Mouse (Mus musculus): ENCODE measurements around the gene Ripk3.

The Ripk3 gene

GRCm38 (mm10) chr14:55822435-55822990 lies 33.8 kb upstream of the Ripk3 start:
- ChIA-PET CTCF (interaction anchor here (0.5 to 6.8 kb wide), 19 partner anchors 12 to 930 kb away, joined by 3 to 55 read pairs (median 4); partner anchors contain the start of gene Nynrin (in 1 of the 4)), POLR2A (interaction anchor here in 3 of 4 experiments (0.7 to 19.1 kb wide), 19 partner anchors 7 to 308 kb away, joined by 3 to 686 read pairs (median 8); partner anchors contain the start of genes Nynrin (in 2 of the 3), A730061H03Rik (in 1 of the 3), Dcaf11 (in 1 of the 3) and Ripk3 (in 1 of the 3))

GRCm38 (mm10) chr14:55820576-55820975 lies 31.9 kb upstream of the Ripk3 start:
- CTCF ChIA-PET: interaction anchor here (0.5 to 6.8 kb wide), 22 partner anchors 9 to 764 kb away, joined by 3 to 55 read pairs (median 4); partner anchors contain the start of genes A730061H03Rik (in 1 of the 4) and Ripk3 (in 1 of the 4)
- POLR2A ChIA-PET: interaction anchor here in 3 of 4 experiments (0.6 to 19.1 kb wide), 35 partner anchors 9 to 342 kb away, joined by 3 to 686 read pairs (median 4); partner anchors contain the start of genes Nynrin (in 2 of the 3), Sdr39u1 (in 2 of the 3), Tm9sf1 (in 2 of the 3) and A730061H03Rik (in 1 of the 3)

GRCm38 (mm10) chr14:55819845-55820405 lies 31.3 kb upstream of the Ripk3 start:
- POLR2A ChIA-PET: interaction anchor here (0.6 to 19.1 kb wide), 40 partner anchors 10 to 678 kb away, joined by 3 to 686 read pairs (median 4); partner anchors contain the start of genes Nynrin (in 2 of the 4), Ripk3 (in 2 of the 4), Sdr39u1 (in 2 of the 4) and Tm9sf1 (in 2 of the 4)
- CTCF ChIA-PET: interaction anchor here (0.5 to 1.9 kb wide), 23 partner anchors 10 to 763 kb away, joined by 3 to 18 read pairs (median 4); partner anchors contain the start of genes A730061H03Rik (in 1 of the 4) and Ripk3 (in 1 of the 4)

- ChIA-PET POLR2A (interaction anchor here (0.6 to 19.1 kb wide), 52 partner anchors 8 to 730 kb away, joined by 3 to 686 read pairs (median 4); partner anchors contain the start of genes Gmpr2 (in 2 of the 4), Khnyn (in 2 of the 4), Nedd8 (in 2 of the 4) and Nfatc4 (in 2 of the 4)), CTCF (interaction anchor here in 3 of 4 experiments (0.6 to 1.5 kb wide), 7 partner anchors 21 to 106 kb away, joined by 3 read pairs; no protein-coding TSS in a partner anchor)
These were observed 26.7 kb upstream of the Ripk3 start for GRCm38 (mm10) chr14:55815310-55815751.

- ChIA-PET CTCF (interaction anchor here in 3 of 4 experiments (0.6 to 1.5 kb wide), 4 partner anchors 34 to 104 kb away, joined by 3 read pairs; no protein-coding TSS in a partner anchor), POLR2A (interaction anchor here in 3 of 4 experiments (0.8 to 19.1 kb wide), 41 partner anchors 9 to 729 kb away, joined by 3 to 686 read pairs (median 4); partner anchors contain the start of genes Gmpr2 (in 2 of the 3), Khnyn (in 2 of the 3), Nedd8 (in 2 of the 3) and Nfatc4 (in 2 of the 3))
These were observed 26.2 kb upstream of the Ripk3 start for GRCm38 (mm10) chr14:55814885-55815284.

GRCm38 (mm10) chr14:55795380-55796163 lies 6.9 kb upstream of the Ripk3 start:
- ChIA-PET POLR2A (interaction anchor here in 2 of 4 experiments (0.9 to 1.4 kb wide), 3 partner anchors 20 to 35 kb away, joined by 4 to 5 read pairs (median 5); no protein-coding TSS in a partner anchor), CTCF (interaction anchor here in 1 of 4 experiments (0.9 to 1.0 kb wide), 2 partner anchors 14 to 25 kb away, joined by 3 to 4 read pairs; no protein-coding TSS in a partner anchor)

GRCm38 (mm10) chr14:55793946-55794345 lies 5.3 kb upstream of the Ripk3 start:
- POLR2A ChIA-PET: interaction anchor here in 1 of 4 experiments (1.4 kb wide), 1 partner anchor 112 kb away, joined by 3 read pairs; no protein-coding TSS in a partner anchor
- CTCF ChIA-PET: no interaction called here

GRCm38 (mm10) chr14:55793461-55793860 lies 4.8 kb upstream of the Ripk3 start:
- ChIA-PET POLR2A (interaction anchor here in 1 of 4 experiments (1.4 kb wide), 1 partner anchor 113 kb away, joined by 3 read pairs; no protein-coding TSS in a partner anchor), CTCF (no interaction called here)

GRCm38 (mm10) chr14:55787731-55788130 lies 934 bp downstream of the Ripk3 start:
- ChIA-PET CTCF (interaction anchor here in 3 of 4 experiments (0.9 to 2.1 kb wide), 17 partner anchors 9 to 763 kb away, joined by 3 to 10 read pairs (median 4); partner anchors contain the start of genes Gmpr2 (in 1 of the 3) and Nedd8 (in 1 of the 3)), POLR2A (interaction anchor here (0.9 to 1.9 kb wide), 25 partner anchors 9 to 228 kb away, joined by 3 to 6 read pairs (median 4); partner anchors contain the start of genes Gmpr2 (in 2 of the 4), Ltb4r2 (in 2 of the 4), Nedd8 (in 2 of the 4) and Nfatc4 (in 2 of the 4))

- ChIA-PET CTCF (interaction anchor here in 3 of 4 experiments (0.6 to 1.3 kb wide), 8 partner anchors 38 to 926 kb away, joined by 3 to 6 read pairs (median 4); partner anchors contain the start of gene Tinf2 (in 1 of the 3)), POLR2A (interaction anchor here in 2 of 4 experiments (0.6 to 2.3 kb wide), 6 partner anchors 17 to 344 kb away, joined by 3 to 7 read pairs (median 4); partner anchors contain the start of genes A730061H03Rik (in 1 of the 2) and Dcaf11 (in 1 of the 2))
These were observed 3.5 kb downstream of the Ripk3 start for GRCm38 (mm10) chr14:55785195-55785594.

- POLR2A ChIA-PET: interaction anchor here in 2 of 4 experiments (0.6 to 1.8 kb wide), 6 partner anchors 52 to 690 kb away, joined by 3 to 5 read pairs (median 3); partner anchors contain the start of genes A730061H03Rik (in 1 of the 2), Rabggta (in 1 of the 2) and Thtpa (in 1 of the 2)
- CTCF ChIA-PET: interaction anchor here in 3 of 4 experiments (0.8 to 1.9 kb wide), 12 partner anchors 13 to 287 kb away, joined by 3 to 5 read pairs (median 3); partner anchors contain the start of genes A730061H03Rik (in 1 of the 3), Gmpr2 (in 1 of the 3), Nedd8 (in 1 of the 3) and Nynrin (in 1 of the 3)
These were observed 4.8 kb downstream of the Ripk3 start, which contains the start of gene Adcy4 for GRCm38 (mm10) chr14:55783958-55784235. Gene Adcy4, minus strand, starts transcription at chr14:55784095.

- ChIA-PET POLR2A (interaction anchor here in 2 of 4 experiments (0.5 to 1.8 kb wide), 8 partner anchors 52 to 1332 kb away, joined by 3 to 5 read pairs (median 3); partner anchors contain the start of genes A730061H03Rik (in 1 of the 2), Khnyn (in 1 of the 2), Rabggta (in 1 of the 2) and Thtpa (in 1 of the 2)), CTCF (interaction anchor here in 3 of 4 experiments (0.5 to 1.9 kb wide), 13 partner anchors 13 to 351 kb away, joined by 3 to 5 read pairs (median 3); partner anchors contain the start of genes A730061H03Rik (in 1 of the 3), Dhrs4 (in 1 of the 3), Gmpr2 (in 1 of the 3) and Nedd8 (in 1 of the 3))
These were observed 5.3 kb downstream of the Ripk3 start for GRCm38 (mm10) chr14:55783171-55783957.

- ChIA-PET POLR2A (interaction anchor here in 3 of 4 experiments (0.7 to 1.8 kb wide), 8 partner anchors 29 to 222 kb away, joined by 3 to 5 read pairs (median 4); partner anchors contain the start of genes A730061H03Rik (in 1 of the 3), Rabggta (in 1 of the 3) and Sdr39u1 (in 1 of the 3)), CTCF (interaction anchor here in 2 of 4 experiments (1.0 to 2.3 kb wide), 10 partner anchors 14 to 285 kb away, joined by 3 to 14 read pairs (median 4); partner anchors contain the start of gene Ltb4r2 (in 1 of the 2))
These were observed 6.2 kb downstream of the Ripk3 start for GRCm38 (mm10) chr14:55782361-55782960.

GRCm38 (mm10) chr14:55781310-55781709 lies 7.4 kb downstream of the Ripk3 start:
- ChIA-PET CTCF (interaction anchor here in 3 of 4 experiments (0.6 to 2.3 kb wide), 35 partner anchors 9 to 284 kb away, joined by 3 to 14 read pairs (median 3); partner anchors contain the start of genes Ltb4r2 (in 2 of the 3), Nfatc4 (in 1 of the 3), Psme2 (in 1 of the 3) and Rnf31 (in 1 of the 3)), POLR2A (interaction anchor here in 2 of 4 experiments (0.9 to 3.8 kb wide), 12 partner anchors 10 to 230 kb away, joined by 3 to 12 read pairs (median 4); partner anchors contain the start of genes Gmpr2 (in 1 of the 2), Nedd8 (in 1 of the 2), Rabggta (in 1 of the 2) and Sdr39u1 (in 1 of the 2))
